8 mouse cellular contexts compared by ENCODE assay signal in the genomic region with DNA sequence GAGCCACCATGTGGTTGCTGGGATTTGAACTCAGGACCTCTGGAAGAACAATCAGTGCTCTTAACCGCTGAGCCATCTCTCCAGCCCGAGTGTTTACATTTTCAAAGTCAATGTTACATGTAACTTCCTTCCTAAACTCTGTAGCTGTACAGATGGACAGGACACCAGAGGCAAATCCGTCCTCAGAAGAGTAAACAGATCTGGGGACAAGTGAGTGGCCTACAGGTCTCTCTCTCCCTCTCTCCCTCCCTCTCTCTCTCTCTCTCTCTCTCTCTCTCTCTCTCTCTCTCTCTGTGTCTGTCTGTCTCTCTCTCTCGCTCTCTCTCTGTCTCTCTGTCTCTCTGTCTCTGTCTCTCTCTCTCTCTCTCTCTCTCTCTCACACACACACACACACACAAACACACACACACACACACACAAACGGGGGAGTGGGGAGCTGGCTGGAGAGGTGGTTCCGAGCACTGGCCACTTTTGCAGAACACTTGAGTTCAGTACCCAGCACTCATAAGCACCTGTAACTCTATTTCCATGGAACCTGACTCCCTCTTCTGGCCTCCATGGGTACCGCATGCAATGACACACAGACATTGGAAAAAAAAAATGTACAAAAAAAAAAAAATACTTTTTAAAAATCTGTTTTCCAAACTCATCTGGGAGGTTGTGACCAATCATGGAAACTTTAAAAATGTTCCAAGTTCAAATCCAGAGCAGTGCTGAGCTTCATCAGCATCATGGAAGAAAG. TPM values are rescaled to one million over a fixed set of nuclear protein-coding genes. Genes with fewer than 3 reads are reported as not detected.
DNase-seq lines count a peak whose midpoint lies in the region; ATAC-seq and TF ChIP-seq lines count a peak whose summit lies in the region.
"Not testable (repeated sequence)": the region's sequence is repeated elsewhere in the genome, so short reads cannot be mapped to it uniquely, and the experiment has no call there.

No protein-coding gene starts in this region.

- not testable (repeated sequence) for H3K9me3 ChIP-seq in embryonic facial prominence, embryonic 12.5 days; hindbrain, embryonic 10.5 days; lung, postnatal 0 days (ENCODE audit: low read length)

- intact Hi-C loops in left cerebral cortex, adult 2 months (cut with DNase I), result loop anchor here (5.0 to 10.0 kb wide), 3 partner anchors 45 to 578 kb away; no protein-coding TSS in a partner anchor

- TF ChIP-seq POLR2A in brain, embryonic 14.5 days (IDR thresholded peaks at IDR 0.05; ENCODE audit: borderline replicate concordance, extremely low read depth, insufficient read depth, insufficient read length, poor library complexity, severe bottlenecking); small intestine, adult 2 months (IDR thresholded peaks at IDR 0.05; ENCODE audit: low read depth, low read length): not testable (repeated sequence)

- H3K4me2 ChIP-seq in embryonic facial prominence, embryonic 12.5 days (replicated peaks); lung, postnatal 0 days (replicated peaks; ENCODE audit: low read depth, low read length): not testable (repeated sequence)

- DNase-seq in ES-CJ7 (ENCODE audit: low read depth, low spot score), result peak; percentile 54
- DNase-seq in brain, embryonic 14.5 days (ENCODE audit: low read depth); left cerebral cortex, adult 2 months (ENCODE audit: extremely low spot score in 1 of 2, low spot score in 2 of 2): not testable (repeated sequence)
- DNase-seq in hindbrain, embryonic 10.5 days (ENCODE audit: low spot score), result peak; percentile 46
- peak; percentile 56 for DNase-seq in lung, postnatal 0 days (ENCODE audit: low spot score)
- DNase-seq in thymus, postnatal 4 days, result peak; percentile 67

- not testable (repeated sequence) for ATAC-seq in embryonic facial prominence, embryonic 12.5 days (ENCODE audit: insufficient number of reproducible peaks, insufficient read depth, low FRiP score, low TSS enrichment)
- peak; percentile 20 for ATAC-seq in lung, postnatal 0 days

- peak; percentile 34; the same call in 1 of the 2 replicates for TF ChIP-seq CTCF in brain, embryonic 14.5 days (IDR thresholded peaks at IDR 0.05; ENCODE audit: borderline replicate concordance, extremely low read depth, insufficient read depth, insufficient read length)
- peak; percentile 55 for TF ChIP-seq CTCF in left cerebral cortex, adult 2 months (IDR thresholded peaks at IDR 0.05)
- peak; percentile 72 for TF ChIP-seq CTCF in lung, postnatal 0 days (IDR thresholded peaks at IDR 0.05)
- TF ChIP-seq CTCF in small intestine, adult 2 months (IDR thresholded peaks at IDR 0.05; ENCODE audit: extremely low read depth, insufficient read length, insufficient replicate concordance, low read depth, low read length), result peak; percentile 33; the same call in 1 of the 2 replicates

- not testable (repeated sequence) for H3K4me3 ChIP-seq in embryonic facial prominence, embryonic 12.5 days; hindbrain, embryonic 10.5 days; left cerebral cortex, adult 2 months; lung, postnatal 0 days (ENCODE audit: low read depth, low read length); small intestine, adult 2 months (ENCODE audit: low read depth, low read length)

- TF ChIP-seq EP300 in lung, postnatal 0 days (IDR thresholded peaks at IDR 0.05), result not testable (repeated sequence)

- H3K4me1 ChIP-seq in embryonic facial prominence, embryonic 12.5 days, result peaks cover 25% of the 10 kb centered on the region
- H3K4me1 ChIP-seq in hindbrain, embryonic 10.5 days (replicated peaks), result peaks cover 32% of the 10 kb centered on the region
- peaks cover 18% of the 10 kb centered on the region for H3K4me1 ChIP-seq in lung, postnatal 0 days (ENCODE audit: insufficient read depth, low read depth, low read length)
- H3K4me1 ChIP-seq in small intestine, adult 2 months (ENCODE audit: control insufficient read depth, insufficient read depth, insufficient read length, low read length), result peaks cover 23% of the 10 kb centered on the region

- not testable (repeated sequence) for H3K36me3 ChIP-seq in embryonic facial prominence, embryonic 12.5 days; lung, postnatal 0 days (ENCODE audit: insufficient read depth, low read length); small intestine, adult 2 months (ENCODE audit: control insufficient read depth, insufficient read depth, low read length)
- peaks cover 17% of the 10 kb centered on the region; the same call in 1 of the 2 replicates for H3K36me3 ChIP-seq in hindbrain, embryonic 10.5 days

- 0 out of 2 replicates have a peak overlapping the region, but pooled peaks have one; percentile 19 for H3K27ac ChIP-seq in embryonic facial prominence, embryonic 12.5 days
- H3K27ac ChIP-seq in hindbrain, embryonic 10.5 days, result 0 out of 2 replicates have a peak overlapping the region, but pooled peaks have one; percentile 23
- not testable (repeated sequence) for H3K27ac ChIP-seq in left cerebral cortex, adult 2 months; lung, postnatal 0 days (ENCODE audit: low read length); small intestine, adult 2 months (ENCODE audit: insufficient read depth, low read depth, low read length)

- WGBS in embryonic facial prominence, embryonic 12.5 days, result 71% methylated on average over 7 of the region's 7 CpGs
- WGBS in hindbrain, embryonic 10.5 days, result 74% methylated on average over 7 of the region's 7 CpGs
- 48% methylated on average over 7 of the region's 7 CpGs for WGBS in lung, postnatal 0 days
- 60% methylated on average over 7 of the region's 7 CpGs for WGBS in small intestine, adult 2 months

- not testable (repeated sequence) for H3K27me3 ChIP-seq in embryonic facial prominence, embryonic 12.5 days; hindbrain, embryonic 10.5 days (ENCODE audit: insufficient read depth, poor library complexity, severe bottlenecking); lung, postnatal 0 days (replicated peaks; ENCODE audit: insufficient read depth, low read length); small intestine, adult 2 months (ENCODE audit: control insufficient read depth, insufficient read depth, low read length)

- not testable (repeated sequence) for H3K9ac ChIP-seq in embryonic facial prominence, embryonic 12.5 days; lung, postnatal 0 days (replicated peaks; ENCODE audit: low read depth)

RNA-seq across cellular contexts. Expression of gene Vgll4, which starts 47.3 kb away (rescaled TPM):
- polyA plus RNA-seq in brain, embryonic 14.5 days (2012; rRNA removed), result 39.7 and 40.9 TPM in 2 replicates
- polyA plus RNA-seq in embryonic facial prominence, embryonic 12.5 days (2016; fragmentation: Nextera tagmentation; extraction: Ambion mirVana), result 135 and 136 TPM in 2 replicates
- polyA plus RNA-seq in hindbrain, embryonic 10.5 days (2016; fragmentation: Nextera tagmentation; extraction: Ambion mirVana), result 73.3 and 86.6 TPM in 2 replicates
- 10 to 100 TPM; 61.4 to 63.8 TPM for total RNA-seq in left cerebral cortex, adult 2 months (2021)
- polyA plus RNA-seq in lung, postnatal 0 days (2015; fragmentation: Nextera tagmentation; extraction: Ambion mirVana), result 104 and 108 TPM in 2 replicates
- polyA plus RNA-seq in small intestine, adult 2 months (2012; rRNA removed), result 35.8 and 48.1 TPM in 2 replicates
